8 mouse cellular contexts compared by ENCODE assay signal in the genomic region with DNA sequence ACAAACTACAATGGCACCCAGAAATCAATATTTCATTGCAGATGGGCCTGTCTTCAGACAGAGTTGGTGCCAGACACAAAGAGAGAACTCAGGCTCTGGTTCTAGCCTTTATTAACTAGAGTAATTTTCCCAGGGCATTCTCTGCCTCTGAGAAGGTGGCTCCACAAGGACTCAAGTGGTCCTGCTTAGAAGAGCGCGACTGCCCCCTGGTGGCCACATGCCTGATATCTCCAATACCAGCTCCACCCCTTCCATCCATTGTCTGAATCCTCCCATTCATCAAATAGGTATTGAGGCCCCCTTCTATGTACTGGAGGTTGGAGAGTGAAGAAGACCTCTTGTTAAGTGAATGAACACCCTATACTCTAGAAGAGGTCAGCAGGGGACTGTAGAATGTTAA.
DNase-seq lines count a peak whose midpoint lies in the region; ATAC-seq lines count a peak whose summit lies in the region.

No protein-coding gene starts in this region.

- H3K9ac ChIP-seq in kidney, embryonic 14.5 days (ENCODE audit: low read depth, low read length), result no peak overlapping the region
- no peak overlapping the region for H3K9ac ChIP-seq in limb, embryonic 12.5 days (replicated peaks)
- H3K9ac ChIP-seq in stomach, embryonic 16.5 days (ENCODE audit: low read length), result no peak overlapping the region

- no peaks in the 10 kb centered on the region for H3K9me3 ChIP-seq in kidney, embryonic 14.5 days (ENCODE audit: control insufficient read depth, low read length)
- H3K9me3 ChIP-seq in limb, embryonic 12.5 days, result no peaks in the 10 kb centered on the region
- H3K9me3 ChIP-seq in stomach, embryonic 16.5 days (replicated peaks; ENCODE audit: control insufficient read depth, low read length), result no peaks in the 10 kb centered on the region

- no peak overlapping the region for H3K4me3 ChIP-seq in kidney, embryonic 14.5 days (ENCODE audit: low read length)
- no peak overlapping the region for H3K4me3 ChIP-seq in limb, embryonic 12.5 days (replicated peaks)
- H3K4me3 ChIP-seq in stomach, embryonic 16.5 days (replicated peaks; ENCODE audit: low read length), result no peak overlapping the region

- WGBS in kidney, embryonic 14.5 days, result 0% methylated on average over 2 of the region's 2 CpGs
- WGBS in limb, embryonic 12.5 days, result 0% methylated on average over 2 of the region's 2 CpGs
- WGBS in stomach, embryonic 16.5 days, result 0% methylated on average over 2 of the region's 2 CpGs

- no peak overlapping the region for H3K4me2 ChIP-seq in kidney, embryonic 14.5 days (replicated peaks; ENCODE audit: low read depth, low read length)
- H3K4me2 ChIP-seq in limb, embryonic 12.5 days, result no peak overlapping the region
- H3K4me2 ChIP-seq in stomach, embryonic 16.5 days (ENCODE audit: low read depth, low read length), result no peak overlapping the region

- no peaks in the 10 kb centered on the region for H3K4me1 ChIP-seq in kidney, embryonic 14.5 days (ENCODE audit: control insufficient read depth, insufficient read depth, low read length)
- no peaks in the 10 kb centered on the region for H3K4me1 ChIP-seq in limb, embryonic 12.5 days (replicated peaks)
- no peaks in the 10 kb centered on the region for H3K4me1 ChIP-seq in stomach, embryonic 16.5 days (ENCODE audit: control insufficient read depth, insufficient read depth, low read length)

- ATAC-seq in kidney, embryonic 14.5 days (ENCODE audit: low FRiP score, low TSS enrichment), result peak; percentile 91
- ATAC-seq in limb, embryonic 12.5 days (ENCODE audit: insufficient number of reproducible peaks, insufficient read depth, low FRiP score, low TSS enrichment, low read depth), result 0 out of 2 replicates have a peak, but pooled peaks have one; percentile 66
- peak; percentile 59; the same call in 1 of the 2 replicates for ATAC-seq in stomach, embryonic 16.5 days (ENCODE audit: insufficient read depth, low FRiP score)

- no peaks in the 10 kb centered on the region for H3K36me3 ChIP-seq in kidney, embryonic 14.5 days (ENCODE audit: control insufficient read depth, insufficient read depth, low read length)
- H3K36me3 ChIP-seq in limb, embryonic 12.5 days, result no peaks in the 10 kb centered on the region
- no peaks in the 10 kb centered on the region for H3K36me3 ChIP-seq in stomach, embryonic 16.5 days (ENCODE audit: control insufficient read depth, insufficient read depth, low read length)

- peak; percentile 16 for DNase-seq in 3134 (ENCODE audit: extremely low read depth, insufficient read length, low spot score)
- DNase-seq in adrenal gland, adult (ENCODE audit: inconsistent age in 2 of 2, low spot score in 1 of 2), result peak; percentile 76 to 91
- DNase-seq in embryo, embryonic 10 days (ENCODE audit: low spot score), result peak; percentile 93
- peak; percentile 63 to 79 for DNase-seq in gastrocnemius, postnatal 4 days (ENCODE audit: low spot score in 2 of 2)
- peak; percentile 28 to 39 for DNase-seq in natural killer cell, adult 2 months (ENCODE audit: low spot score in 2 of 2)

- H3K27me3 ChIP-seq in kidney, embryonic 14.5 days (ENCODE audit: control insufficient read depth, insufficient read depth, low read length), result no peaks in the 10 kb centered on the region
- H3K27me3 ChIP-seq in limb, embryonic 12.5 days, result no peaks in the 10 kb centered on the region
- H3K27me3 ChIP-seq in stomach, embryonic 16.5 days (ENCODE audit: control insufficient read depth, insufficient read depth, low read length), result no peaks in the 10 kb centered on the region

- no peak overlapping the region for H3K27ac ChIP-seq in kidney, embryonic 14.5 days (ENCODE audit: low read depth, low read length)
- no peak overlapping the region for H3K27ac ChIP-seq in limb, embryonic 12.5 days
- H3K27ac ChIP-seq in stomach, embryonic 16.5 days (ENCODE audit: low read length), result no peak overlapping the region

Comparison
In these comparisons a context has a peak if more than half of its experiments do, and no peak if none do; other contexts are left out.
1. DNase-seq: peak in every context shown above with its lines; median percentile 93 in embryo, embryonic 10 days; 84 in adrenal gland, adult; 71 in gastrocnemius, postnatal 4 days; 34 in natural killer cell, adult 2 months; 16 in 3134.